Comparison of ENCODE assay signal across 30 mouse cellular contexts in genomic region chr4:54812740-54813634, GRCm38 (mm10).
A peak's percentile ranks its signal among the peaks of the same experiment; 100 is the strongest.
DNase-seq lines count a peak whose midpoint lies in the region; ATAC-seq and TF ChIP-seq lines count a peak whose summit lies in the region.
"Had no signal": no experiment of that assay in that cellular context is flagged by ENCODE, and none has a peak within 500 bp of the region (broad histone marks: within the 10 kb centered on the region; RNA-seq: fewer than 3 reads in every experiment).

No protein-coding gene starts in this region.

- no peak for TF ChIP-seq CTCF in lung, embryonic 14.5 days (IDR thresholded peaks at IDR 0.05; ENCODE audit: low read depth)

- no peak overlapping the region for H3K9ac ChIP-seq in embryonic facial prominence, embryonic 14.5 days (ENCODE audit: low read depth, low read length)
- H3K9ac ChIP-seq in lung, embryonic 14.5 days: no peak overlapping the region
- H3K9ac ChIP-seq: embryonic facial prominence, embryonic 12.5 days; hindbrain, embryonic 14.5 days; limb, embryonic 13.5 days; midbrain, embryonic 13.5 days; neural tube, embryonic 15.5 days had no signal

- H3K4me1 ChIP-seq in embryonic facial prominence, embryonic 14.5 days (ENCODE audit: control insufficient read depth, insufficient read depth, low read length): no peaks in the 10 kb centered on the region
- H3K4me1 ChIP-seq in embryonic facial prominence, embryonic 10.5 days: 0 out of 2 replicates have a peak, but pooled peaks cover 2% of the 10 kb centered on the region
- no peaks in the 10 kb centered on the region for H3K4me1 ChIP-seq in lung, embryonic 14.5 days (ENCODE audit: insufficient read depth)
- H3K4me1 ChIP-seq: embryonic facial prominence, embryonic 12.5 days; heart, embryonic 10.5 days; limb, embryonic 13.5 days; neural tube, embryonic 15.5 days had no signal

- peaks cover 6% of the 10 kb centered on the region; the same call in 1 of the 2 replicates for H3K9me3 ChIP-seq in embryonic facial prominence, embryonic 14.5 days (ENCODE audit: control insufficient read depth, low read length)
- no peaks in the 10 kb centered on the region for H3K9me3 ChIP-seq in embryonic facial prominence, embryonic 10.5 days
- H3K9me3 ChIP-seq in lung, embryonic 14.5 days (ENCODE audit: low read depth, low read length): no peaks in the 10 kb centered on the region
- H3K9me3 ChIP-seq: heart, embryonic 10.5 days; neural tube, embryonic 15.5 days had no signal

- no peaks in the 10 kb centered on the region for H3K27me3 ChIP-seq in embryonic facial prominence, embryonic 14.5 days (replicated peaks; ENCODE audit: control insufficient read depth, insufficient read depth, low read length)
- H3K27me3 ChIP-seq in embryonic facial prominence, embryonic 10.5 days (replicated peaks; ENCODE audit: low read depth, poor library complexity, severe bottlenecking): no peaks in the 10 kb centered on the region
- H3K27me3 ChIP-seq in lung, embryonic 14.5 days (ENCODE audit: insufficient read depth, low read length): no peaks in the 10 kb centered on the region
- H3K27me3 ChIP-seq: CH12.LX; embryonic facial prominence, embryonic 12.5 days; limb, embryonic 13.5 days; midbrain, embryonic 13.5 days; neural tube, embryonic 15.5 days had no signal

- DNase-seq in embryonic facial prominence, embryonic 14.5 days (ENCODE audit: low spot score): peak; percentile 50
- no peak for DNase-seq in embryonic facial prominence, embryonic 10.5 days (ENCODE audit: low spot score)
- peak; percentile 42 for DNase-seq in lung, embryonic 14.5 days
- DNase-seq in lung, adult 18-20 months: no peak
- peak; percentile 11 for DNase-seq in retina, postnatal 1 day
- no peak for DNase-seq in retina, embryonic 14.5 days (ENCODE audit: low spot score)
- DNase-seq in layer of hippocampus, postnatal 36 days: no peak
- no peak for DNase-seq in frontal cortex, postnatal 10 days (ENCODE audit: low spot score in 2 of 2)
- DNase-seq: adrenal gland, adult 2 months; cerebellum, adult 9-10 months; cerebellum, postnatal 36 days; gastrocnemius, postnatal 14 days; kidney, adult 9 months; kidney, postnatal 14 days; right cerebral cortex, postnatal 4 days; thymus, adult 18-20 months; thymus, postnatal 25 days had no signal

- H3K36me3 ChIP-seq in embryonic facial prominence, embryonic 14.5 days (ENCODE audit: control insufficient read depth, insufficient read depth, low read length): no peaks in the 10 kb centered on the region
- H3K36me3 ChIP-seq in embryonic facial prominence, embryonic 10.5 days (replicated peaks): no peaks in the 10 kb centered on the region
- no peaks in the 10 kb centered on the region for H3K36me3 ChIP-seq in lung, embryonic 14.5 days (ENCODE audit: insufficient read depth)
- H3K36me3 ChIP-seq: embryonic facial prominence, embryonic 12.5 days; heart, embryonic 10.5 days; limb, embryonic 13.5 days; midbrain, embryonic 13.5 days; neural tube, embryonic 15.5 days had no signal

- H3K4me2 ChIP-seq in embryonic facial prominence, embryonic 14.5 days (ENCODE audit: low read depth, low read length): no peak overlapping the region
- no peak overlapping the region for H3K4me2 ChIP-seq in lung, embryonic 14.5 days
- H3K4me2 ChIP-seq: embryonic facial prominence, embryonic 12.5 days; hindbrain, embryonic 14.5 days; limb, embryonic 13.5 days; liver, embryonic 11.5 days; midbrain, embryonic 13.5 days; neural tube, embryonic 15.5 days had no signal

- H3K4me3 ChIP-seq in embryonic facial prominence, embryonic 14.5 days (ENCODE audit: low read depth, low read length): no peak overlapping the region
- H3K4me3 ChIP-seq in embryonic facial prominence, embryonic 10.5 days: no peak overlapping the region
- H3K4me3 ChIP-seq in lung, embryonic 14.5 days (ENCODE audit: low read depth, low read length): no peak overlapping the region
- H3K4me3 ChIP-seq: embryonic facial prominence, embryonic 12.5 days; heart, embryonic 10.5 days; left cerebral cortex, adult 2 months; limb, embryonic 13.5 days; midbrain, embryonic 13.5 days; neural tube, embryonic 15.5 days had no signal

- 60% methylated on average over 10 of the region's 10 CpGs for WGBS in embryonic facial prominence, embryonic 14.5 days
- WGBS in embryonic facial prominence, embryonic 10.5 days: 66% methylated on average over 10 of the region's 10 CpGs
- 56% methylated on average over 10 of the region's 10 CpGs for WGBS in lung, embryonic 14.5 days

- ATAC-seq in embryonic facial prominence, embryonic 14.5 days (ENCODE audit: low read depth): no peak; the same call in 1 of the 2 replicates
- no peak for ATAC-seq in lung, embryonic 14.5 days (ENCODE audit: insufficient read depth)
- ATAC-seq: activated CD4-positive, CD25-positive, alpha-beta regulatory T cell, adult 4 months; intestine, postnatal 0 days; midbrain, embryonic 13.5 days had no signal

- H3K27ac ChIP-seq in embryonic facial prominence, embryonic 14.5 days (replicated peaks; ENCODE audit: low read depth, low read length): no peak overlapping the region
- H3K27ac ChIP-seq in embryonic facial prominence, embryonic 10.5 days (replicated peaks): no peak overlapping the region
- H3K27ac ChIP-seq in lung, embryonic 14.5 days (ENCODE audit: low read depth): no peak overlapping the region
- H3K27ac ChIP-seq: embryonic facial prominence, embryonic 12.5 days; heart, embryonic 10.5 days; hindbrain, embryonic 14.5 days; left cerebral cortex, adult 2 months; limb, embryonic 13.5 days; macrophage; midbrain, embryonic 13.5 days; neural tube, embryonic 15.5 days; stomach, postnatal 0 days had no signal

Comparison
In these comparisons a context has a peak if more than half of its experiments do, and no peak if none do; other contexts are left out.
1. DNase-seq: peak in embryonic facial prominence, embryonic 14.5 days (single experiment), lung, embryonic 14.5 days (single experiment) and retina, postnatal 1 day (single experiment); none in embryonic facial prominence, embryonic 10.5 days (single experiment), lung, adult 18-20 months (0 of 2), retina, embryonic 14.5 days (single experiment), layer of hippocampus, postnatal 36 days (0 of 2) and frontal cortex, postnatal 10 days (0 of 2).